Mouse (Mus musculus) embryonic fibroblast, embryonic 13.5 days (primary cell): ENCODE data around the gene Kcnj12.

Experiments
- CTCF ChIP-seq: IDR thresholded peaks from 2 replicates; pipeline ENCODE4 v1.5.1; 2011; ENCODE audit warnings: mild to moderate bottlenecking, control low read depth, low read length, moderate library complexity, borderline replicate concordance; ENCODE audit not compliant: insufficient read depth
- POLR2A ChIP-seq: IDR thresholded peaks from 2 replicates; pipeline ENCODE4 v1.6.1; 2011; ENCODE audit warnings: low read depth, mild to moderate bottlenecking, control low read depth, low read length, moderate library complexity

DNA sequence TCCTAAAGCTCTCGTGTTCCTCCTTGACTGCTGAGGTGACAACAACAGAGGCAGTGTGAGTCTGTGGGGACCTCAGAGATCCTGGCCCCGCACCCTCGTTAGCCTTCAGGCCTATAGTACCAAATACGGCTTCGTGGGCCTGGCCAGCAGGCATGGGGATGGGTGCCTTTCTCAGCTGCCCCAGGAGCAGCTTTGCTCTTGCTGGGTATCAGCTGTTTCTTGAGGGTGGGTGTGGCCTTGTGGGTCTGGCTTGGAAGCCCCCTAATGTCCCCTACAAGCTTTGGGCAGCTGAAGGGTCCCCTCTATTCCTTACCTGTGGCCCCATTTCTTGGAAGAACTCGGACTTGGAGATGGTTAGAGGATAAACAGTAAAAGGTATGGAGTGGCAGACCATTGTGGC is 4.0 kb downstream of the Kcnj12 start:
- TF ChIP-seq CTCF (no peak), POLR2A (no peak)
